Mouse (Mus musculus) neural tube, embryonic 15.5 days (tissue): ENCODE results near the gene Pabpn1l. TPM values are rescaled to one million over a fixed set of nuclear protein-coding genes. Genes with fewer than 3 reads are reported as not detected.

ENCODE experiments used
- ATAC-seq: fragments of 200-750 bp; cut with Nextera tagmentation; 2 replicates; pipeline ENCODE4 v1.8.0; 2017; ENCODE audit warnings: mild to moderate bottlenecking, moderate TSS enrichment, moderate library complexity; ENCODE audit not compliant: low FRiP score
- H3K27ac ChIP-seq: fragments of 300-500 bp; sonication (generic); replicated peaks from 2 replicates; pipeline ENCODE4 v1.5.1; 2015; ENCODE audit warnings: mild to moderate bottlenecking, inconsistent platforms
- H3K27me3 ChIP-seq: fragments of 300-500 bp; sonication (generic); replicated peaks from 2 replicates; pipeline ENCODE4 v1.6.1; 2015; ENCODE audit warnings: inconsistent platforms
- H3K36me3 ChIP-seq: fragments of 300-500 bp; sonication (generic); 2 replicates; pipeline ENCODE4 v1.6.1; 2015; ENCODE audit warnings: inconsistent platforms
- H3K4me1 ChIP-seq: fragments of 300-500 bp; sonication (generic); 2 replicates; pipeline ENCODE4 v1.6.1; 2015; ENCODE audit warnings: inconsistent platforms
- H3K4me2 ChIP-seq: fragments of 300-500 bp; sonication (generic); 2 replicates; pipeline ENCODE4 v1.6.1; 2015; ENCODE audit warnings: inconsistent platforms, mild to moderate bottlenecking, moderate library complexity
- H3K4me3 ChIP-seq: fragments of 300-500 bp; sonication (generic); replicated peaks from 2 replicates; pipeline ENCODE4 v1.5.1; 2015; ENCODE audit warnings: mild to moderate bottlenecking, inconsistent platforms
- H3K9ac ChIP-seq: fragments of 300-500 bp; sonication (generic); replicated peaks from 2 replicates; pipeline ENCODE4 v1.6.1; 2015; ENCODE audit warnings: mild to moderate bottlenecking, inconsistent platforms
- H3K9me3 ChIP-seq: fragments of 300-500 bp; sonication (generic); replicated peaks from 2 replicates; pipeline ENCODE4 v1.6.1; 2016; ENCODE audit warnings: inconsistent platforms
- WGBS: fragments of 180-500 bp; shearing (Covaris S2); methylation state at CpG from one replicate; pipeline ENCODE4 v1.1.7; 2015; ENCODE audit warnings: mixed read lengths; 5-methylcytosine and 5-hydroxymethylcytosine counted together
- polyA plus RNA-seq: library from polyadenylated mRNA; unstranded; fragments of >200 nt; fragmentation: Nextera tagmentation; extraction: Ambion mirVana; gene quantifications from 2 replicates; pipeline ENCODE4 v1.2.1, GENCODE M21; 2015

Pabpn1l gene
- polyA plus RNA-seq, 1 experiment from 2014 or later, result 0.14 TPM

DNA sequence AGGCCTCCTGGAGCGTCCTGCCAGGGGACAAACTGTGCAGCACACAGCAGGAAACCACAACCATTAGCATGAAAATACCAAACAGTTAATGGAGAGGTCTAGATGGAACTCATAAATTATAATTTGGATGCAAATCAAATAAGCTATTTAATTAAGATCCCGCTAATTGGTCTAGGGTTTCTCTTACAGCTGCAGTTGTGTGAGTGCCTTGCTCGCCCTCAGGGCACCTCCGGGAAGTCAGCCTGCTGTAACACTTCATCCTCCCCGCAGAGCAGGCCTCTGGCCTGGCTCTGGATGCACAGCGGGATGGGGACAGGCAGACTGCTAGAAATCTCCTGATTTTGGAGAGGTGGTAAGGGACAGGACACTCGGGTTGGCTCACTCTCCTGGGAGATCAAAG is 36.4 kb downstream of the Pabpn1l start:
- H3K27ac ChIP-seq, result no peak overlapping the region
- H3K27me3 ChIP-seq, result 0 out of 2 replicates have a peak, but pooled peaks cover 2% of the 10 kb centered on the region
- no peak overlapping the region for H3K9ac ChIP-seq
- peaks cover 10% of the 10 kb centered on the region; the same call in 1 of the 2 replicates for H3K4me1 ChIP-seq
- WGBS, result 28% methylated on average over 7 of the region's 7 CpGs
- no peak overlapping the region for H3K4me3 ChIP-seq
- H3K36me3 ChIP-seq, result no peaks in the 10 kb centered on the region
- no peak for ATAC-seq
- no peaks in the 10 kb centered on the region for H3K9me3 ChIP-seq
- H3K4me2 ChIP-seq, result no peak overlapping the region

DNA sequence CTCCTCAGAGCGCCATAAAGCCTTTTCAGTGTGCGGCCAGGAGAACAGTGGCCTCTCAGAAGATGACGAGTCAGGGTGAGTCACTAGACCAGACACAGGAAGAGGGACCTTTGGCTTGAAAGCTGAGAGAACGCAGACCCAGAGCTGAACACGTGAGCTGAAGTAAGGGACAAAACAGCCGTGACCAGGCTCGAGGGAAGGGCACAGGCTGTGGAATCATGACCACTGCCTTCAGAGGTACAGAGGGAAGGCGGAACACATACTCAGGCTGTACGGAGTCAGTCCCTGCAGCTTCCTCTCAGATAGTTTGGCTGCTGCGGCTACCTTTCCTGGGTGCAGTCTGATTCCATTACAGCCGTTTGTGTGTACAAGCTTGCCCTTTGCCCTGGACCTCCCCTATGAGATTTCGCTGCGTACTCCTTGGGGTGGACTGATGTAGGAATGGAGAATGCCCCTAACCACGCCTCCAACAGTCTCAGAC is 37.1 kb downstream of the Pabpn1l start:
- H3K4me2 ChIP-seq, result no peak overlapping the region
- no peak overlapping the region for H3K27ac ChIP-seq
- WGBS, result 73% methylated on average over 14 of the region's 14 CpGs

DNA sequence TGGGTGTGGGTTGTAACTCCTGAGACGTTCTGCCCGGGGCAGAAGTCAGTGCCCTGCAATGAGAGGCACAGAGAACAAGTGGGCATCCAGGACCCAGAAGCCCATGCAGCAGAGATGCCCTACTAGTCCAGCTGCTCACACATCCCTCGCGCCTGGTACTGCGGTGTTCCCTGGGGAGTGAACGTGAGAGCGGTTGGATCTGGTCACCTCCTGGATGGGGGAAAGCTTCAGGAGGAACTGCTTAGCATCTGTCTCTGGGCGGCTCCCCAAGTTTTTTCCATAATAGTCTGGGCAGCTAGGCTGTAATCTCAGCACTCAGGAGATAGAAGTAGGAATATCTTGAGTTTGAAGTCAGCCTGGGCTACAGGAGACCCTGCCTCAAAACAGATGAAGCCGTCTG is 37.6 kb downstream of the Pabpn1l start:
- H3K4me3 ChIP-seq, result no peak overlapping the region
- H3K27me3 ChIP-seq, result 0 out of 2 replicates have a peak, but pooled peaks cover 2% of the 10 kb centered on the region
- H3K9me3 ChIP-seq, result no peaks in the 10 kb centered on the region
- H3K36me3 ChIP-seq, result no peaks in the 10 kb centered on the region
- H3K27ac ChIP-seq, result no peak overlapping the region
- no peak overlapping the region for H3K9ac ChIP-seq
- WGBS, result 83% methylated on average over 9 of the region's 9 CpGs
- H3K4me2 ChIP-seq, result no peak overlapping the region
- H3K4me1 ChIP-seq, result peaks cover 10% of the 10 kb centered on the region; the same call in 1 of the 2 replicates
- no peak for ATAC-seq

More for the DNA sequence above, 37.1 kb downstream of the Pabpn1l start:
- Histone ChIP-seq H3K9ac (no peak overlapping the region), H3K27me3 (0 out of 2 replicates have a peak, but pooled peaks cover 2% of the 10 kb centered on the region), H3K4me3 (no peak overlapping the region), H3K36me3 (no peaks in the 10 kb centered on the region), H3K4me1 (peaks cover 10% of the 10 kb centered on the region; the same call in 1 of the 2 replicates), H3K9me3 (no peaks in the 10 kb centered on the region)
- ATAC-seq, result no peak

DNA sequence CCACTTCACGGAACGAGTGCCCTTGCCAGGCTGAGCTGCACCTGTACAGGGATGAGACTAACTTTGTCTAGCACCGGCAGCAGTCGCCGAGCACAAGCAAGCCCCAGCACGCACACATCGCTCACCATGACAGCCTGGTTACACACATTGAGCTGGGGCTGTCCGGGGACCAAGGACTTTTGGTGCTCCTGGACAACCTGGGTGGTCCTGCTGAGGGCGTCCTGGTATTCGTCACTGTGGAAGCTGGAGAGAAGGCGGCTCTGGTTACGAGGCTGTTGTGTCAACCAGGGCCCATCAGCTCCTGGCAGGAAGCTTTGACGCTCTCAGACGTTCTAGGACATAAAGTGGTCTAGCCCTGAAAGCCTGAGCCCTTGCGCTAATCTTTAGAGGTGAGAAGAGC is 41.6 kb downstream of the Pabpn1l start:
- Histone ChIP-seq H3K4me2 (no peak overlapping the region), H3K4me1 (peaks cover 21% of the 10 kb centered on the region), H3K27ac (no peak overlapping the region), H3K36me3 (no peaks in the 10 kb centered on the region), H3K4me3 (no peak overlapping the region), H3K9me3 (no peaks in the 10 kb centered on the region), H3K27me3 (0 out of 2 replicates have a peak, but pooled peaks cover 2% of the 10 kb centered on the region), H3K9ac (no peak overlapping the region)
- WGBS, result 67% methylated on average over 13 of the region's 15 CpGs
- ATAC-seq, result no peak

DNA sequence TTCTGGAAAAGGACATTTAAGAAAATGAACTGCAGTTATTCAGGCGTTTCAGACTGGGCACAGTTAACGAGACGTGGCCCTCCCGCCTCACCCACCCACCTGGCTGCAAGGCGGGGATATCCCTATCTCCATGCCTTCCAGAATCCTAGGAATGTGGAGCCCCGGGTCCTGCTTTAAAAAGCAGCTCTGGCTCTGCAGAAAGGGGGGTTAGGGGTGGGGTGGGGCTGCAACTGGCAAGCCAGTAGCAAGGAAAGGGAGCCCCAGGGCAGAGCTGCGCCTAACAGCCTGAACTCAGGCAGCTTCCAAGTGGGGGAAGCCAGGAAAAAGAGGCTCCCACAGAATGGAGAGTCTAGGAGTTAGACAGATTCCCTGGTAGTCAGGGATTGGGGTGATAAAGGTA is 43.3 kb downstream of the Pabpn1l start:
- no peak overlapping the region for H3K4me3 ChIP-seq
- 0 out of 2 replicates have a peak, but pooled peaks cover 2% of the 10 kb centered on the region for H3K27me3 ChIP-seq
- H3K9me3 ChIP-seq, result no peaks in the 10 kb centered on the region
- no peak overlapping the region for H3K27ac ChIP-seq
- no peak overlapping the region for H3K4me2 ChIP-seq
- H3K4me1 ChIP-seq, result peaks cover 32% of the 10 kb centered on the region
- no peaks in the 10 kb centered on the region for H3K36me3 ChIP-seq
- no peak overlapping the region for H3K9ac ChIP-seq
- WGBS, result 27% methylated on average over 7 of the region's 7 CpGs
- ATAC-seq, result no peak

DNA sequence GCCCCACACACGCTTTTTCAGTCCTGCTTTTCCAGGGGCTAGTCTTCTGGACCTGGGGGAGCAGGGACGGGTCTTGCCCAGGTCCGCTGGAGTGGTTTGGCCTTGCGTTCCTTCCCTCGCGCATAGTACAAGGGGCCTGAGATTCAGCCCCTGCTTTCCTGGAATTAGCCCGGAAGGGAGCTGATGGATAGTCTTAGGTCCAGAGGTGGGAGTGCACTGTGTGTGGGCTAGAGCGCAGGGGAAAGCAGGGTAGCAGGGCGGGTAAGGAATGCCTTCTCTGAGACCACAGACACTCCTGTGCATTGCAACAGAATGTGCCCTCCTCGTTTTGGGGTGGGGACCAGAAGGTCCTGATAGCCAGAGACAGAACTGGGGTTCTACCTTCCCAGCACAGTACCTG is 45.4 kb downstream of the Pabpn1l start:
- 44% methylated on average over 10 of the region's 10 CpGs for WGBS
- H3K9ac ChIP-seq, result peak overlapping the region; percentile 81
- peak overlapping the region; percentile 72 for H3K4me2 ChIP-seq
- peaks cover 32% of the 10 kb centered on the region for H3K4me1 ChIP-seq
- H3K27me3 ChIP-seq, result no peaks in the 10 kb centered on the region
- H3K9me3 ChIP-seq, result no peaks in the 10 kb centered on the region
- peak overlapping the region; percentile 81 for H3K27ac ChIP-seq
- H3K4me3 ChIP-seq, result peak overlapping the region; percentile 60
- peak; percentile 37; the same call in 1 of the 2 replicates for ATAC-seq
- H3K36me3 ChIP-seq, result peaks cover 6% of the 10 kb centered on the region; the same call in 1 of the 2 replicates

DNA sequence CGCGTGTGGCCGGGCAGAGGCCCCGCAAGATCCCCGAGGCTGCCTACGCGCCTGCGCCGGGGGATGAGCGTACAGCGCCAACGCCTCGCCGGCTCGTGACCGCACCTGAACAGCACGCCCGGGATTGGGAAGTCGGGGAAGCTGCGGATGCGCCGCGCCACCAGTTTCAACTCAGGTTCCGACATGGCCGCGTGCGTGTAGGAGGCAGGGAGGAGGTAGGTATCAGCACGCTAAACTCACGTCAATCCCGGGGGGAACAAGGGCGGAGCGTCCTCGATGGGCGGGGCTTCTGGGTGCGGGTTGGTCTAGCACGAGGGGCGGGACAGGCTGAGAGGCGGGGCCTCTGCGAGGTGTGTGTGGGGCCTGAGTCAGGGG is 45.9 kb downstream of the Pabpn1l start, which contains the start of gene Aprt:
Aprt (minus strand) TSS at position 262 of the 375 bp plus-strand sequence.
- H3K4me1 ChIP-seq, result peaks cover 32% of the 10 kb centered on the region
- under 1% methylated on average over 39 of the region's 39 CpGs for WGBS
- H3K36me3 ChIP-seq, result peaks cover 10% of the 10 kb centered on the region; the same call in 1 of the 2 replicates
- H3K27ac ChIP-seq, result peak within 1 kb of the TSS; percentile 81
- peak within 1 kb of the TSS; percentile 72 for H3K4me2 ChIP-seq
- no peaks in the 10 kb centered on the region for H3K27me3 ChIP-seq
- peak within 1 kb of the TSS; percentile 81 for H3K9ac ChIP-seq
- peak; percentile 93 for ATAC-seq
- H3K4me3 ChIP-seq, result peak within 1 kb of the TSS; percentile 60
- H3K9me3 ChIP-seq, result no peaks in the 10 kb centered on the region

DNA sequence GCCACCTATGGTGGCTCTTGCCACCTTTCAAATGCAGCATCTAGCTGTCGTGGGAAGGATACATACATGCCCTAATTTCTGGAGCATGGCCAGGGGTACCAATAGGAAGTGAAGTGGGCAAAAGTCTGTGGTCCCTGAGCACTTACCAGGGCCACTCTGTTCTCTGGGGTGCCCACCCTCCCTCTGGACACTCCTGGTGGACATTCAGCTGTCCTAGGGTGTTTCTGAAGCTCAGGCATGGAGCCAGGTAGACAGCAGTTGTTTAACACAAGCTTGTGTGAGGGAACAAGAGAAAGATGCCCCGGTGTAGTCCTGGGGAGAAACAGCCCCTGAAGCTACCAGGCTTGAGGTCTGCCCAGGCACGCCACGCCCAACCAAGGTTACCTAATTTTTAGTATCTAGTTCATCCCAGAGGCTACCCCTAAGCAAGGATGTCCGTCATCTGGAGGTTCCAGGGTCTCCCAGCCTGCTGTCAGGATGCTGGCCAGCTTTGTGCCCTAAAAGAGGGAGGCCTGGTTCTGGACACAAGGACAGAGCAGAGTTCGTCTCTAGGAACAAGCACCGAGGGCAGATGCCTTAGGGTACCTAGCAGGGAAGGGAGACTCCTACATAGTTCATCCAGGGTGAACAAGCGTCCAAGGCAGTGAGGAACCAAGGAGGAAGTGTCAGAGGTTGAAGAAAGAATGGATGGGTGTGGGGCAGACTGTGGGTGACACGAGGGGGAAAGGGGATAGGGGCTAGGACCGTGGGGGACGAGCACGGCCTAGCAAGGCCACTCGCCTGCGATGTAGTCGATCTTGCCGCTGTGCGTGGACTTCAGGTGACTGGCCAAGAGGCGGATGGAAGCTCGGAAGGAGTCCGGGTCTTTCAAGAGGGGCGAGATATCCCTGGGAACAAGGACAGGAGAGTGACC is 46.5 kb downstream of the Pabpn1l start:
- H3K27me3 ChIP-seq, result no peaks in the 10 kb centered on the region
- peak; percentile 26; the same call in 1 of the 2 replicates for ATAC-seq
- peaks cover 32% of the 10 kb centered on the region for H3K4me1 ChIP-seq
- WGBS, result 21% methylated on average over 21 of the region's 21 CpGs
- H3K9ac ChIP-seq, result peak overlapping the region; percentile 81
- H3K27ac ChIP-seq, result peak overlapping the region; percentile 81
- H3K36me3 ChIP-seq, result peaks cover 16% of the 10 kb centered on the region
- H3K9me3 ChIP-seq, result no peaks in the 10 kb centered on the region
- H3K4me3 ChIP-seq, result peak overlapping the region; percentile 60
- peak overlapping the region; percentile 72 for H3K4me2 ChIP-seq

DNA sequence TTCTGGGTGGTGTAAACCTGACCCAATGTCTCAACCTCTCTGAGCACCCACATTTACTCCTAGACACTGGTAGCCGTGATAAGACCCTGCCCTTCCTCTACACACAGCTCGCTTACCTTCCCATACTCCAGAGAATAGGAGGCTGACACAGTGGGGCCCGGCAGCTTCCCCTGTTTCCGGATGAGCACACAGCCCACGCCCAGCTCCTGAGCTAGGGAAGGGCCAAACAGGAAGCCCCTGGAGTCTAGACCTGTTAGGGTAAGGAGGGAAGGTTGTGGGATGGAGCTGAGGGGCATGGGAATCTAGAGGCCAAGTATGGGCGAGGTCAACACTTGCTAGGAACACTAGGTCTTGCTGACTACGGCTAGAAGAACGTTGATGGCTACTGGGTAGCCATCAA is 47.3 kb downstream of the Pabpn1l start:
- no peak for ATAC-seq
- Histone ChIP-seq H3K27ac (no peak overlapping the region), H3K36me3 (peaks cover 16% of the 10 kb centered on the region), H3K9me3 (no peaks in the 10 kb centered on the region), H3K4me2 (peak overlapping the region; percentile 72), H3K4me1 (peaks cover 32% of the 10 kb centered on the region), H3K27me3 (no peaks in the 10 kb centered on the region), H3K9ac (peak overlapping the region; percentile 81; the same call in 1 of the 2 replicates), H3K4me3 (peak overlapping the region; percentile 60)
- WGBS, result 79% methylated on average over 8 of the region's 8 CpGs

DNA sequence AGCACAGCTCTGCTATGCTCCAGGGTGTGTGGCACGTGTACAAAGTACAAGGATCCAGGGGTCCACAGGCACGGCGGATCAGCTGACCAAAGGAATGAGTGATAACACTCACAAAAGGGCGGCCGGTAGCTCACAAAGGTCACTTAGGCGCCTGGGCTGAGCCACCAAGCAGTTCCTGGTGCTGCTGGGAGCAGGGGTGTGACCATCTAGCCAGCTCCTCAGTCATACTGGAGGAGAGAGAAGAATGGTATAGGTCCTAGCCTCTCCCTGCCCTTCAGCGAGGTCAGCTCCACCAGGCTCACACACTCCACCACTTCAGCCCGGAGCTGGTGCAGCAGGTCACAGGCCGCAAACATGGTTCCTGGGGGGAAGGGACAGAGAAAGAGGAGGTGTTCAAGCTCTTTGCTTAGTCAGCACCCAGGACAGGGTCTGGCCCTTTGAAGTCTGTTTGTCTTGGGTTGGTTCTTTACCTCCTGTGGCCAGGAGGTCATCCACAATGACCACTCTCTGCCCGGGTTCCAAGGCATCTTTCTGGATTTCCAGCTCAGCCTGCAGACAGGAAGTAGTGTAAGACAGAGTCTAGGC is 47.8 kb downstream of the Pabpn1l start:
- H3K4me3 ChIP-seq, result no peak overlapping the region
- 47% methylated on average over 10 of the region's 10 CpGs for WGBS
- peak overlapping the region; percentile 72 for H3K4me2 ChIP-seq
- H3K36me3 ChIP-seq, result peaks cover 16% of the 10 kb centered on the region
- no peaks in the 10 kb centered on the region for H3K9me3 ChIP-seq
- H3K27me3 ChIP-seq, result no peaks in the 10 kb centered on the region
- no peak overlapping the region for H3K27ac ChIP-seq
- H3K9ac ChIP-seq, result no peak overlapping the region
- peaks cover 32% of the 10 kb centered on the region for H3K4me1 ChIP-seq
- no peak for ATAC-seq

DNA sequence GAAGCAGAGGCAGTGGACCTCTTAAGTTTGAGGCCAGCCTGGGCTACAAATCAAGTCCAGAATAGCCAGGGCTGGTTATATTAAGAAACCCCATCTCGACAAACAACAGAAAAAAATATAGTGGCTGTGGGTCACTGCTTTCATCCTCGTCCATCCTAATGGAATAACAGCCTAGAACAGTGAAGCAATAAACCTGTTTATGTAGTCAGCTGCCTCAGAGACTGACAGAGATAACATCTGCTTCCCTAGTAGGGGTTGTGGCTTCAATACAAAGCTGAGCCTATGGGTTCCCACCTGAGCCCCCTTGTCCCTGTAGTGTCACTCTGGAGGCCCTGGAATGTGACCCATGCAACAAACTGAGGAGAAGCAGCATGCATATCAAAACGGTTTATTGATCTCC is 48.3 kb downstream of the Pabpn1l start:
- H3K27ac ChIP-seq, result no peak overlapping the region
- H3K9me3 ChIP-seq, result no peaks in the 10 kb centered on the region
- no peaks in the 10 kb centered on the region for H3K27me3 ChIP-seq
- peaks cover 34% of the 10 kb centered on the region for H3K4me1 ChIP-seq
- H3K36me3 ChIP-seq, result peaks cover 16% of the 10 kb centered on the region
- no peak overlapping the region for H3K9ac ChIP-seq
- H3K4me3 ChIP-seq, result no peak overlapping the region
- WGBS, result 37% methylated on average over 3 of the region's 3 CpGs
- H3K4me2 ChIP-seq, result peak overlapping the region; percentile 72; the same call in 1 of the 2 replicates
- ATAC-seq, result no peak
